Mouse (Mus musculus) ES-Bruce4 (cell line): ENCODE data around the gene Myo3b.

Experiments
- CTCF ChIP-seq: IDR thresholded peaks from one replicate; pipeline ENCODE4 v1.8.1; 2011; ENCODE audit warnings: low read depth, low read length
- POLR2A ChIP-seq: IDR thresholded peaks from one replicate; pipeline ENCODE4 v1.8.1; 2011; ENCODE audit warnings: low read length; ENCODE audit not compliant: insufficient read depth

- TF ChIP-seq CTCF (no peak), POLR2A (no peak)
Measured at GRCm38 (mm10) chr2:69999097-69999770, 39.7 kb upstream of the Myo3b start.
